Mouse (Mus musculus) ES-E14 (cell line): ENCODE data around the gene Sstr2. TPM values are rescaled to one million over a fixed set of nuclear protein-coding genes. Genes with fewer than 3 reads are reported as not detected.

ENCODE experiments used
- DNase-seq: peaks from one replicate; pipeline ENCODE4 v3.0.0-alpha.2; 2013; ENCODE audit warnings: low read depth, low spot score
- H3K27ac ChIP-seq: 2 replicates; pipeline ENCODE4 v1.5.1; 2012; ENCODE audit warnings: low read depth, mild to moderate bottlenecking, low read length, moderate library complexity, mixed read lengths; ENCODE audit not compliant: poor library complexity, insufficient read depth, severe bottlenecking
- H3K36me3 ChIP-seq: 2 replicates; pipeline ENCODE4 v1.6.1; 2012; ENCODE audit warnings: mild to moderate bottlenecking, low read length, moderate library complexity, mixed read lengths; ENCODE audit not compliant: control insufficient read depth, poor library complexity, insufficient read depth, severe bottlenecking
- H3K4me1 ChIP-seq, 2 experiments: fragments of 150-350 bp in 1 of 2; sonication (generic) in 1 of 2; 2 replicates each; pipeline ENCODE4 v1.6.1; 2012; ENCODE audit warnings: low read length in 2 of 2, mild to moderate bottlenecking in 1 of 2, mixed read lengths in 1 of 2; ENCODE audit not compliant: control insufficient read depth in 2 of 2, insufficient read depth in 2 of 2, poor library complexity in 1 of 2
- H3K4me3 ChIP-seq, 2 experiments: fragments of 150-350 bp in 1 of 2; sonication (generic) in 1 of 2; 2 replicates each; pipeline ENCODE4 v1.5.1; 2012; ENCODE audit warnings: low read length in 2 of 2, low read depth in 1 of 2, mild to moderate bottlenecking in 1 of 2, mixed read lengths in 1 of 2; ENCODE audit not compliant: insufficient read depth in 1 of 2, poor library complexity in 1 of 2, severe bottlenecking in 1 of 2
- H3K9ac ChIP-seq: 2 replicates; pipeline ENCODE4 v1.6.1; 2012; ENCODE audit warnings: low read depth, mild to moderate bottlenecking, low read length, mixed read lengths; ENCODE audit not compliant: poor library complexity, insufficient read depth, severe bottlenecking
- H3K9me3 ChIP-seq: fragments of 150-350 bp; sonication (generic); 2 replicates; pipeline ENCODE4 v1.6.1; 2012; ENCODE audit warnings: low read depth, mild to moderate bottlenecking, low read length; ENCODE audit not compliant: control insufficient read depth, insufficient read depth
- CHD2 ChIP-seq: IDR thresholded peaks from 2 replicates; pipeline ENCODE4 v1.6.1; 2014; ENCODE audit warnings: mild to moderate bottlenecking, low read depth, low read length, inconsistent platforms
- HCFC1 ChIP-seq: IDR thresholded peaks from 2 replicates; pipeline ENCODE4 v1.6.1; 2012; ENCODE audit warnings: low read length, inconsistent platforms, borderline replicate concordance; ENCODE audit not compliant: insufficient read depth
- MAFK ChIP-seq: IDR thresholded peaks from 2 replicates; pipeline ENCODE4 v1.6.1; 2014; ENCODE audit warnings: mild to moderate bottlenecking, low read depth, low read length, inconsistent platforms; ENCODE audit not compliant: insufficient read depth
- ZC3H11A ChIP-seq: IDR thresholded peaks from 2 replicates; pipeline ENCODE4 v1.6.1; 2012; ENCODE audit warnings: low read depth, mild to moderate bottlenecking, inconsistent platforms, low read length, borderline replicate concordance
- ZNF384 ChIP-seq: IDR thresholded peaks from 2 replicates; pipeline ENCODE4 v1.6.1; 2012; ENCODE audit warnings: low read depth, low read length, inconsistent platforms
- in situ Hi-C, 2 experiments: fragments of 600-800 bp; cut with MboI; formaldehyde crosslinking; loops; one replicate each; pipeline ENCODE4 v1.15.1; 2025; ENCODE audit warnings: low sequenced_read_pairs in 2 of 2, inconsistent platforms in 1 of 2; ENCODE audit not compliant: unreplicated experiment in 2 of 2
- total RNA-seq: library from RNA; depleted of rRNA; stranded (reverse); fragments of 300-350 nt; gene quantifications from 2 replicates; pipeline ENCODE4 v1.2.3, GENCODE M21; 2012

Gene Sstr2
- total RNA-seq, 1 experiment = 0.45 TPM

DNA sequence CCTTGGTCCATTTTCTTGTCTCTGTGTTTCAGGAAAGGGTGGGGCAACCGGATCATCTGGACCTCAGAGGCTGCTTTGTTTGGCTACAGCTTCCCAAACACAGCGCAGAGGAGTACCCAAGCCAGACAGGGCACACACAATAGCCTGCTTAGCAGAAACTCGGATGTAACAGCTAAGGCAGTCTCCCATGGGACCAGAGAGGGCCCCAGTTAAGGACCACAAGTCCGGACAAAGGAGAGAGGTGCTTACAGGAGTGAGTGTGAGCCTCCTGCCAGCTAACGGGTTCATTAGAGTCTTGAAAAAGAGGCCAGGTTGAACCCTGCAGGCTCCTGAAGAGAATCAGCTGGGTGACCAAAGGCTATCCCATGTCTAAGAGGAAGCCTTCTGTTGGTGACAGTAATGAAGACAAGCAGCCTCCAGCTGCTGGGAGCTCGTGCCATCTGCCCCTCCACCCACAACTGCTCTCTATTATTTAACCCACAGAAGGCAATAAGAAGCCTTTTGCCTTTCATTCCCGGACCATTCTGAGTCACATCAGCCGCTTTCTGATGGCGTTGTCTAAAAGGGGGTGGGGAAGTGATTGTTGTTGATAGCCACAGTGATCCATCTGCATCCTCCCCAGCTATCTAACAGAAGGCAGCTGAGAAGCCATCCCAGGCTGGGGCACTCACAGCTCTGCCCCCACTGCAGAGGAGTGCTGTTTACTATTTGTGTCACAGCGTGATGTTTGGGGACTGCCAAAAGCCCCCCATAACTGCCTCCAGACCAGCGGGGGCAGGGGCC lies 35.1 kb upstream of the Sstr2 start:
- H3K9ac ChIP-seq = no peak overlapping the region
- H3K4me3 ChIP-seq = no peak overlapping the region
- 0 out of 4 replicates have a peak, but pooled peaks cover 0 to under 1% of the 10 kb centered on the region in 2 experiments for H3K4me1 ChIP-seq
- in situ Hi-C loops = no loop called here
- DNase-seq = no peak
- H3K36me3 ChIP-seq = no peaks in the 10 kb centered on the region; the same call in 1 of the 2 replicates
- TF ChIP-seq HCFC1 (no peak), MAFK (no peak), ZC3H11A (no peak), ZNF384 (no peak), CHD2 (no peak)
- H3K27ac ChIP-seq = no peak overlapping the region
- no peaks in the 10 kb centered on the region for H3K9me3 ChIP-seq

- 0 out of 4 replicates have a peak, but pooled peaks cover 0 to 2% of the 10 kb centered on the region in 2 experiments for H3K4me1 ChIP-seq
- H3K27ac ChIP-seq = no peak overlapping the region
- no peaks in the 10 kb centered on the region; the same call in 1 of the 2 replicates for H3K36me3 ChIP-seq
- DNase-seq = no peak
- TF ChIP-seq MAFK = no peak
- TF ChIP-seq ZC3H11A = no peak
- no peak for TF ChIP-seq HCFC1
- TF ChIP-seq CHD2 = no peak
- no peak for TF ChIP-seq ZNF384
- no peaks in the 10 kb centered on the region for H3K9me3 ChIP-seq
- no peak overlapping the region for H3K4me3 ChIP-seq
- in situ Hi-C loops = no loop called here
- H3K9ac ChIP-seq = no peak overlapping the region
These were observed 32.7 kb upstream of the Sstr2 start for GRCm38 (mm10) chr11:113586423-113586822.

GRCm38 (mm10) chr11:113588936-113589335 lies 30.2 kb upstream of the Sstr2 start:
- H3K27ac ChIP-seq = no peak overlapping the region
- in situ Hi-C loops = no loop called here
- H3K36me3 ChIP-seq = no peaks in the 10 kb centered on the region; the same call in 1 of the 2 replicates
- DNase-seq = peak; percentile 47
- H3K4me3 ChIP-seq = no peak overlapping the region
- no peak overlapping the region for H3K9ac ChIP-seq
- H3K4me1 ChIP-seq = 0 out of 4 replicates have a peak, but pooled peaks cover 0 to 2% of the 10 kb centered on the region in 2 experiments
- TF ChIP-seq CHD2 (no peak), HCFC1 (no peak), ZNF384 (no peak), ZC3H11A (no peak), MAFK (no peak)
- H3K9me3 ChIP-seq = no peaks in the 10 kb centered on the region

DNA sequence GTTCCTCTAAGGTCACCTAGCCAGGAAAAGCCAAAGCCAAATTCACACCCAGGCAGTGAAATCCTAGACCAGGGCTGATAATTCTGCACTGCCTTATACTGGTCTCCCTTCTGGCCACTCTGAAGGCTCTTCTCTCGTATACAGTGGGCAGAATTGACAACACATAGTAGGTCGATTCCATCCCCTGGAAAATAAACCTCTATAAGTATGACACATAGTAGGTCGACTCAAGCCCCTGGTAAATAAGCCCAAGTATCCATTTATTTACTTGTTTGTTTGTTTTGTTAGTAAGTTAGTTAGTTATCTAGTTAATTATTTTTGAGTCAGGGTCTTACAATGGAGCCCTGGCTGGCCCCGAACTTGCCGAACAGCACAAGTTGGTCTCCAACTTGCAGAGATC lies 24.0 kb upstream of the Sstr2 start:
- DNase-seq = no peak
- Histone ChIP-seq H3K9me3 (no peaks in the 10 kb centered on the region), H3K4me3 (no peak overlapping the region), H3K9ac (no peak overlapping the region), H3K27ac (no peak overlapping the region), H3K4me1 (no peaks in the 10 kb centered on the region), H3K36me3 (no peaks in the 10 kb centered on the region)
- in situ Hi-C loops = no loop called here
- TF ChIP-seq ZNF384 (no peak), HCFC1 (no peak)
